In the genomic region with DNA sequence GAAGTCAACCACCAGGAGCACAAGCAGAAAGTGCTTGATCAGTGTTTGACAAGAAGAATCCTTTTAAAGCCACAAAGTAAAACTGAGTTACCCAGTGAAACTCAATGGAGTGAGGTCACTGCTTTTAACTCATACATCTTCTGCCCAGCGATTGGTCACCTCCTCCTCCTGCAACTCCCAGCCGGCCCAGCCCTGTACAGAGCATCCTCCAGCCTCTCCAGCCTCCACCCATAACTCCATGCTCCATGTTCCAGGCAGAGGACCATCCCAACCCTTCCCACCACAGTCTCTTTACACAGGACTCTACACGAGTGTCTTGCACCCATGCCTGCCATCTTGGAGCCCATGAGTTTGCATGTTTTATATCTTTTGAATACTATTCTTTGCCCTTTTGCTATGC, we compare ENCODE assay signal across 34 mouse cellular contexts. TPM values are rescaled to one million over a fixed set of nuclear protein-coding genes. Genes with fewer than 3 reads are reported as not detected.
"Had no signal": no experiment of that assay in that cellular context is flagged by ENCODE, and none has a peak within 500 bp of the region (broad histone marks: within the 10 kb centered on the region; RNA-seq: fewer than 3 reads in every experiment).

No protein-coding gene starts in this region.

- ATAC-seq: hindbrain, embryonic 16.5 days; hindbrain, postnatal 0 days; intestine, embryonic 15.5 days; intestine, embryonic 16.5 days; intestine, postnatal 0 days had no signal

- H3K9me3 ChIP-seq: heart, embryonic 13.5 days; heart, embryonic 15.5 days; hindbrain, embryonic 10.5 days; hindbrain, embryonic 12.5 days; hindbrain, embryonic 13.5 days; hindbrain, embryonic 15.5 days; intestine, embryonic 15.5 days had no signal

- H3K4me2 ChIP-seq: heart, embryonic 11.5 days; heart, embryonic 13.5 days; heart, embryonic 15.5 days; hindbrain, embryonic 12.5 days; hindbrain, embryonic 13.5 days; hindbrain, embryonic 14.5 days; hindbrain, embryonic 15.5 days; intestine, embryonic 15.5 days had no signal

- H3K27me3 ChIP-seq: heart, embryonic 13.5 days; heart, embryonic 15.5 days; hindbrain, embryonic 12.5 days; hindbrain, embryonic 13.5 days; hindbrain, embryonic 15.5 days; intestine, embryonic 15.5 days had no signal

- H3K4me1 ChIP-seq: heart, embryonic 15.5 days; intestine, embryonic 15.5 days had no signal

- H3K4me3 ChIP-seq: heart, adult 2 months; heart, embryonic 13.5 days; heart, embryonic 15.5 days; hindbrain, embryonic 10.5 days; hindbrain, embryonic 12.5 days; hindbrain, embryonic 13.5 days; hindbrain, embryonic 15.5 days; intestine, embryonic 15.5 days; layer of hippocampus, adult 2 months; left cerebral cortex, adult 2 months had no signal

- H3K36me3 ChIP-seq: heart, embryonic 13.5 days; heart, embryonic 15.5 days; hindbrain, embryonic 10.5 days; hindbrain, embryonic 12.5 days; hindbrain, embryonic 13.5 days; hindbrain, embryonic 15.5 days; intestine, embryonic 15.5 days had no signal

- H3K27ac ChIP-seq: heart, adult 2 months; heart, embryonic 13.5 days; heart, embryonic 15.5 days; hindbrain, embryonic 10.5 days; hindbrain, embryonic 12.5 days; hindbrain, embryonic 13.5 days; hindbrain, embryonic 14.5 days; hindbrain, embryonic 15.5 days; hindbrain, postnatal 0 days; intestine, embryonic 15.5 days; kidney, postnatal 0 days; layer of hippocampus, adult 2 months; left cerebral cortex, adult 2 months had no signal

- DNase-seq: heart, adult 2 months; heart, postnatal 10 days; heart, postnatal 14 days; heart, postnatal 36 days; heart, postnatal 4 days; kidney, adult 11 months; kidney, adult 18-20 months; kidney, adult 2 months; kidney, adult 8-10 months; kidney, adult 9 months; kidney, postnatal 10 days; kidney, postnatal 14 days; kidney, postnatal 25 days; kidney, postnatal 36 days; kidney, postnatal 4 days; layer of hippocampus, adult 9-11 months; layer of hippocampus, postnatal 36 days had no signal

- H3K9ac ChIP-seq: heart, embryonic 13.5 days; heart, embryonic 15.5 days; hindbrain, embryonic 12.5 days; hindbrain, embryonic 13.5 days; hindbrain, embryonic 14.5 days; hindbrain, embryonic 15.5 days; intestine, embryonic 15.5 days had no signal

RNA-seq across cellular contexts. Expression of gene Ttc30a2, which starts 36.7 kb away (rescaled TPM):
- polyA plus RNA-seq: inflammation-experienced regulatory T-cells, adult 6 months had no signal
